Mouse (Mus musculus): ENCODE results near the gene D10Jhu81e.

- TF ChIP-seq GATA1 (IDR thresholded peaks at IDR 0.05; ENCODE audit: low read length) (no peak), TAL1 (IDR thresholded peaks at IDR 0.05; ENCODE audit: low read length) (no peak)
Observed at GRCm38 (mm10) chr10:78140843-78141242, 28.7 kb downstream of the D10Jhu81e start.
